Mouse (Mus musculus) bone marrow, adult 2 months (tissue): ENCODE data around the gene Asns.

Source experiments
- CTCF ChIP-seq: fragments of 200-500 bp; IDR thresholded peaks from 2 replicates; pipeline ENCODE4 v1.5.1; 2011; ENCODE audit warnings: low read length, control low read depth; ENCODE audit not compliant: control insufficient read depth, insufficient read depth
- POLR2A ChIP-seq: fragments of 200-500 bp; IDR thresholded peaks from 2 replicates; pipeline ENCODE4 v1.6.1; 2011; ENCODE audit warnings: low read depth, mild to moderate bottlenecking, control low read depth, low read length, borderline replicate concordance; ENCODE audit not compliant: control insufficient read depth

DNA sequence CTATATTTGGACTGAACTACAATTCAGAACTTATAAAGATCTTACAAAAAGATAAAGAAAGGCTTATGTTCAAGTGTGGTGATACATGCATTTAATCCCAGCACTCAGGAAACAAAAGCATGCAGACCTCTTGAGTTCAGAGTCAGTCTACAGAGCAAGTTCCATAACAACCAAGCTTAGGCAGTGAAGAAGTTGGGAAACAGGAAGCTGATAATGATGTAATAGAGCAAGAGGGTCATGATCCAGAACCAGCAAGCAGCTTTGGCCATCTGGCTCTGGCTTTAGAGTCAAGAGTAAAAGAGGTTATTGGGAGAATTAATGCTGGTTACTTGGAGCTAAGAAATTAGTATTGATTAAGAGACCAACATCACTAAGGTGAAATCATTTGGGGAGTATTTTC is 44.6 kb downstream of the Asns start:
- TF ChIP-seq POLR2A: no peak
- TF ChIP-seq CTCF: no peak
